Mouse (Mus musculus) monocyte, adult 59 days (primary cell): ENCODE results near the gene Gm10320. TPM values are rescaled to one million over a fixed set of nuclear protein-coding genes. Genes with fewer than 3 reads are reported as not detected.

Experiments used
- total RNA-seq, 2 experiments: library from RNA; stranded (reverse); gene quantifications; one replicate each; pipeline ENCODE4 v1.2.4; 2023

The Gm10320 gene
- total RNA-seq = not detected

GRCm38 (mm10) chr13:98491909-98492308 lies at the start of gene Gm10320:
Gm10320 (minus strand) TSS chr13:98492001.

Other genes starting within 250 kb of the Gm10320 start
- gene Utp15, start 229.0 kb downstream of the Gm10320 start, total RNA-seq = 10 to 100 TPM; 25.8 to 26.6 TPM
- gene Ankra2, start 228.9 kb downstream of the Gm10320 start, total RNA-seq = 10 to 100 TPM; 22.9 to 25.4 TPM
- not detected for gene Gm21976, start 212.1 kb downstream of the Gm10320 start, total RNA-seq
- 100 to 1,000 TPM; 384 to 401 TPM for gene Btf3, start 175.0 kb downstream of the Gm10320 start, total RNA-seq
- not detected for gene Foxd1, start 137.8 kb downstream of the Gm10320 start, total RNA-seq
- gene Tmem174, start 145.4 kb upstream of the Gm10320 start, total RNA-seq = not detected
- not detected for gene Tmem171, start 202.8 kb upstream of the Gm10320 start, total RNA-seq